Mouse (Mus musculus) megakaryocyte, embryonic 14.5 days (primary cell): Measurements from ENCODE around the gene Osbpl2.

Experiments
- FLI1 ChIP-seq: IDR thresholded peaks from 2 replicates; pipeline ENCODE4 v1.6.1; 2012; ENCODE audit warnings: low read length, inconsistent platforms, mixed read lengths
- GATA1 ChIP-seq: IDR thresholded peaks from 3 replicates; pipeline ENCODE4 v1.6.1; 2012; ENCODE audit warnings: mixed read lengths, low read length, inconsistent platforms, borderline replicate concordance

DNA sequence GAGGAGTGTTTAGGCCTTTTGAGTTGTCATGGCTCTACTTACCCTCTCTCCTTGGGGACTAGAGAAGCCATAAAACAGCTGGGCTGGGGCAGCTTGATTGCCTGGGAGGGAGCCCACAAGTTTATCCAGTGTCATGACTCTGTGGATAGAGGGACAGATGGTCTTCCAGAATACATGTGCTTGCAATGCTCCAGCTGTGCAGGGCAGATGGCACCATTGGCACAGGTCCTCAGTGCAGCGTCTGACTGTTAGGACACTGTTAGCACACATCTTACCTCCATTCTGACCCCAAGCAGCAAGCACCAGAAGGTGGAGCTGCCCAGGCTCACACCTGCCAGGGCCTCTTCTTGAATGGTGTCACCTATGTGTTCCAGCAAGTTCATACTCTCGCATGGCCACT, 46.7 kb downstream of the Osbpl2 start:
- TF ChIP-seq GATA1 (no peak), FLI1 (no peak)
